Mouse (Mus musculus): ENCODE measurements around the gene Srcin1. TPM values are rescaled to one million over a fixed set of nuclear protein-coding genes. Genes with fewer than 3 reads are reported as not detected.

Gene Srcin1
- polyA plus RNA-seq, 1 experiment from 2014 or later = 11.9 TPM

- H3K4me1 ChIP-seq (replicated peaks) = peaks cover 69% of the 10 kb centered on the region
- H3K36me3 ChIP-seq = peaks cover 14% of the 10 kb centered on the region
- no peaks in the 10 kb centered on the region for H3K9me3 ChIP-seq
- peak overlapping the region; percentile 25 for H3K4me3 ChIP-seq
- no peak overlapping the region for H3K9ac ChIP-seq
- no peak for ATAC-seq (ENCODE audit: low FRiP score, low read depth)
- peaks cover 40% of the 10 kb centered on the region for H3K27me3 ChIP-seq
- WGBS = 27% methylated on average over 35 of the region's 35 CpGs
- peak overlapping the region; percentile 48 for H3K4me2 ChIP-seq
- 0 out of 2 replicates have a peak overlapping the region, but pooled peaks have one; percentile 37 for H3K27ac ChIP-seq (replicated peaks)
Measured at GRCm38 (mm10) chr11:97536083-97536747, 39.8 kb downstream of the Srcin1 start.

- Histone ChIP-seq H3K27ac (replicated peaks) (no peak overlapping the region), H3K9ac (no peak overlapping the region), H3K4me3 (no peak overlapping the region), H3K4me2 (no peak overlapping the region), H3K27me3 (peaks cover 40% of the 10 kb centered on the region), H3K36me3 (peaks cover 14% of the 10 kb centered on the region), H3K4me1 (replicated peaks) (peaks cover 65% of the 10 kb centered on the region), H3K9me3 (no peaks in the 10 kb centered on the region)
- ATAC-seq (ENCODE audit: low FRiP score, low read depth) = no peak
- WGBS = 59% methylated on average over 5 of the region's 5 CpGs
Measured at GRCm38 (mm10) chr11:97535660-97536059, 40.3 kb downstream of the Srcin1 start.

- no peak overlapping the region for H3K9ac ChIP-seq
Measured at GRCm38 (mm10) chr11:97535308-97535630, 40.7 kb downstream of the Srcin1 start.

GRCm38 (mm10) chr11:97534442-97535307, 41.3 kb downstream of the Srcin1 start:
- H3K4me1 ChIP-seq (replicated peaks) = peaks cover 57% of the 10 kb centered on the region
- H3K4me2 ChIP-seq = peak overlapping the region; percentile 32
- peaks cover 40% of the 10 kb centered on the region for H3K27me3 ChIP-seq
- peak overlapping the region; percentile 18 for H3K4me3 ChIP-seq
- 15% methylated on average over 92 of the region's 95 CpGs for WGBS
- no peak overlapping the region for H3K27ac ChIP-seq (replicated peaks)
- ATAC-seq (ENCODE audit: low FRiP score, low read depth) = no peak
- H3K36me3 ChIP-seq = peaks cover 16% of the 10 kb centered on the region
- H3K9ac ChIP-seq = 0 out of 2 replicates have a peak overlapping the region, but pooled peaks have one; percentile 11
- H3K9me3 ChIP-seq = no peaks in the 10 kb centered on the region

More at GRCm38 (mm10) chr11:97535308-97535630, 40.7 kb downstream of the Srcin1 start:
- H3K27ac ChIP-seq (replicated peaks) = no peak overlapping the region
- peak overlapping the region; percentile 32 for H3K4me2 ChIP-seq
- H3K9me3 ChIP-seq = no peaks in the 10 kb centered on the region
- peaks cover 40% of the 10 kb centered on the region for H3K27me3 ChIP-seq
- 37% methylated on average over 5 of the region's 5 CpGs for WGBS
- H3K4me1 ChIP-seq (replicated peaks) = peaks cover 61% of the 10 kb centered on the region
- peaks cover 14% of the 10 kb centered on the region for H3K36me3 ChIP-seq
- no peak for ATAC-seq (ENCODE audit: low FRiP score, low read depth)
- H3K4me3 ChIP-seq = 0 out of 2 replicates have a peak overlapping the region, but pooled peaks have one; percentile 18

- no peak overlapping the region for H3K27ac ChIP-seq (replicated peaks)
- H3K36me3 ChIP-seq = peaks cover 27% of the 10 kb centered on the region
- 34% methylated on average over 7 of the region's 7 CpGs for WGBS
- no peak overlapping the region for H3K9ac ChIP-seq
- peaks cover 40% of the 10 kb centered on the region for H3K27me3 ChIP-seq
- no peaks in the 10 kb centered on the region for H3K9me3 ChIP-seq
- H3K4me3 ChIP-seq = no peak overlapping the region
- H3K4me1 ChIP-seq (replicated peaks) = peaks cover 51% of the 10 kb centered on the region
- H3K4me2 ChIP-seq = no peak overlapping the region
- ATAC-seq (ENCODE audit: low FRiP score, low read depth) = no peak
Measured at GRCm38 (mm10) chr11:97533653-97534052, 42.3 kb downstream of the Srcin1 start.

- Histone ChIP-seq H3K27me3 (peaks cover 40% of the 10 kb centered on the region), H3K4me3 (no peak overlapping the region), H3K4me2 (peak overlapping the region; percentile 18; the same call in 1 of the 2 replicates), H3K9ac (no peak overlapping the region), H3K36me3 (peaks cover 29% of the 10 kb centered on the region), H3K27ac (replicated peaks) (no peak overlapping the region), H3K4me1 (replicated peaks) (peaks cover 51% of the 10 kb centered on the region), H3K9me3 (no peaks in the 10 kb centered on the region)
- peak; percentile 39 for ATAC-seq (ENCODE audit: low FRiP score, low read depth)
- WGBS = 11% methylated on average over 20 of the region's 20 CpGs
Measured at GRCm38 (mm10) chr11:97532950-97533582, 42.9 kb downstream of the Srcin1 start.

GRCm38 (mm10) chr11:97532354-97532753, 43.6 kb downstream of the Srcin1 start:
- peak; percentile 19; the same call in 1 of the 2 replicates for ATAC-seq (ENCODE audit: low FRiP score, low read depth)
- Histone ChIP-seq H3K27me3 (peaks cover 37% of the 10 kb centered on the region), H3K9me3 (no peaks in the 10 kb centered on the region), H3K4me3 (no peak overlapping the region; the same call in 1 of the 2 replicates), H3K4me2 (peak overlapping the region; percentile 53), H3K27ac (replicated peaks) (peak overlapping the region; percentile 55), H3K9ac (no peak overlapping the region), H3K36me3 (peaks cover 29% of the 10 kb centered on the region), H3K4me1 (replicated peaks) (peaks cover 44% of the 10 kb centered on the region)
- WGBS = 32% methylated on average over 8 of the region's 8 CpGs

GRCm38 (mm10) chr11:97531381-97532260, 44.4 kb downstream of the Srcin1 start:
- WGBS = 7% methylated on average over 46 of the region's 46 CpGs
- no peak overlapping the region for H3K9ac ChIP-seq
- H3K4me3 ChIP-seq = peak overlapping the region; percentile 27
- H3K36me3 ChIP-seq = peaks cover 29% of the 10 kb centered on the region
- H3K9me3 ChIP-seq = no peaks in the 10 kb centered on the region
- H3K4me2 ChIP-seq = peak overlapping the region; percentile 53
- peaks cover 34% of the 10 kb centered on the region for H3K27me3 ChIP-seq
- H3K27ac ChIP-seq (replicated peaks) = peak overlapping the region; percentile 55
- peaks cover 37% of the 10 kb centered on the region for H3K4me1 ChIP-seq (replicated peaks)
- peak; percentile 63 for ATAC-seq (ENCODE audit: low FRiP score, low read depth)

- H3K4me3 ChIP-seq = no peak overlapping the region
- no peaks in the 10 kb centered on the region for H3K9me3 ChIP-seq
- H3K4me2 ChIP-seq = no peak overlapping the region
- peaks cover 32% of the 10 kb centered on the region for H3K4me1 ChIP-seq (replicated peaks)
- WGBS = 60% methylated on average over 5 of the region's 5 CpGs
- H3K27me3 ChIP-seq = peaks cover 28% of the 10 kb centered on the region
- no peak overlapping the region for H3K27ac ChIP-seq (replicated peaks)
- H3K36me3 ChIP-seq = peaks cover 34% of the 10 kb centered on the region
- no peak for ATAC-seq (ENCODE audit: low FRiP score, low read depth)
- H3K9ac ChIP-seq = no peak overlapping the region
Measured at GRCm38 (mm10) chr11:97530961-97531360, 45.0 kb downstream of the Srcin1 start.

- Histone ChIP-seq H3K27ac (replicated peaks) (no peak overlapping the region), H3K36me3 (peaks cover 37% of the 10 kb centered on the region), H3K9ac (no peak overlapping the region), H3K4me2 (no peak overlapping the region), H3K4me3 (no peak overlapping the region), H3K27me3 (peaks cover 20% of the 10 kb centered on the region), H3K9me3 (no peaks in the 10 kb centered on the region), H3K4me1 (replicated peaks) (peaks cover 29% of the 10 kb centered on the region)
- no peak for ATAC-seq (ENCODE audit: low FRiP score, low read depth)
- WGBS = 89% methylated on average over 6 of the region's 6 CpGs
Measured at GRCm38 (mm10) chr11:97530069-97530468, 45.9 kb downstream of the Srcin1 start.

- ATAC-seq (ENCODE audit: low FRiP score, low read depth) = no peak
Measured at GRCm38 (mm10) chr11:97528282-97528808, 47.6 kb downstream of the Srcin1 start.

More at GRCm38 (mm10) chr11:97528282-97528808, 47.6 kb downstream of the Srcin1 start:
- Histone ChIP-seq H3K27me3 (peaks cover 7% of the 10 kb centered on the region), H3K36me3 (peaks cover 33% of the 10 kb centered on the region), H3K4me2 (no peak overlapping the region), H3K9me3 (no peaks in the 10 kb centered on the region), H3K27ac (replicated peaks) (no peak overlapping the region), H3K4me3 (no peak overlapping the region), H3K4me1 (replicated peaks) (peaks cover 30% of the 10 kb centered on the region), H3K9ac (no peak overlapping the region)
- WGBS = 81% methylated on average over 18 of the region's 18 CpGs

Measured in hindbrain, embryonic 15.5 days (tissue).